Mouse (Mus musculus) kidney, embryonic 16.5 days (tissue): ENCODE data around the gene Eif2a. TPM values are rescaled to one million over a fixed set of nuclear protein-coding genes. Genes with fewer than 3 reads are reported as not detected.

Experiments used
- ATAC-seq: fragments of 200-750 bp; cut with Nextera tagmentation; 2 replicates; pipeline ENCODE4 v1.8.0; 2017; ENCODE audit warnings: moderate TSS enrichment; ENCODE audit not compliant: low FRiP score, low TSS enrichment
- H3K27ac ChIP-seq: fragments of 300-500 bp; sonication (generic); 2 replicates; pipeline ENCODE4 v1.5.1; 2014; ENCODE audit warnings: low read length
- H3K27me3 ChIP-seq: fragments of 300-500 bp; sonication (generic); 2 replicates; pipeline ENCODE4 v1.6.1; 2014; ENCODE audit warnings: low read length, control low read depth, mixed read lengths; ENCODE audit not compliant: insufficient read depth
- H3K36me3 ChIP-seq: fragments of 300-500 bp; sonication (generic); 2 replicates; pipeline ENCODE4 v1.6.1; 2014; ENCODE audit warnings: low read length, control low read depth, mixed read lengths; ENCODE audit not compliant: insufficient read depth
- H3K4me1 ChIP-seq: fragments of 300-500 bp; sonication (generic); 2 replicates; pipeline ENCODE4 v1.6.1; 2014; ENCODE audit warnings: low read length, control low read depth, mixed read lengths; ENCODE audit not compliant: insufficient read depth
- H3K4me2 ChIP-seq: fragments of 300-500 bp; sonication (generic); replicated peaks from 2 replicates; pipeline ENCODE4 v1.6.1; 2014; ENCODE audit warnings: low read depth, low read length
- H3K4me3 ChIP-seq: fragments of 300-500 bp; sonication (generic); 2 replicates; pipeline ENCODE4 v1.5.1; 2014; ENCODE audit warnings: mild to moderate bottlenecking, low read length
- H3K9ac ChIP-seq: fragments of 300-500 bp; sonication (generic); replicated peaks from 2 replicates; pipeline ENCODE4 v1.6.1; 2014; ENCODE audit warnings: low read length
- H3K9me3 ChIP-seq: fragments of 300-500 bp; sonication (generic); 2 replicates; pipeline ENCODE4 v1.6.1; 2016; ENCODE audit warnings: low read length, control low read depth
- WGBS: fragments of 180-500 bp; shearing (Covaris S2); extraction: QIAGEN DNeasy Blood & Tissue Kit; methylation state at CpG from one replicate; pipeline ENCODE4 v1.1.7; 2014; 5-methylcytosine and 5-hydroxymethylcytosine counted together
- polyA plus RNA-seq: library from polyadenylated mRNA; unstranded; fragments of >200 nt; fragmentation: Nextera tagmentation; extraction: Ambion mirVana; gene quantifications from 2 replicates; pipeline ENCODE4 v1.2.1, GENCODE M21; 2015

Gene Eif2a
- polyA plus RNA-seq: 54.5 and 55.5 TPM in 2 replicates

- under 1% methylated on average over 53 of the region's 57 CpGs for WGBS
- no peaks in the 10 kb centered on the region for H3K9me3 ChIP-seq
- H3K27ac ChIP-seq: peak within 1 kb of the TSS; percentile 95
- H3K4me3 ChIP-seq: peak within 1 kb of the TSS; percentile 98
- no peaks in the 10 kb centered on the region for H3K27me3 ChIP-seq
- peaks cover 15% of the 10 kb centered on the region for H3K36me3 ChIP-seq
- peak; percentile 99 for ATAC-seq
- peaks cover 11% of the 10 kb centered on the region for H3K4me1 ChIP-seq
- peak within 1 kb of the TSS; percentile 85 for H3K4me2 ChIP-seq
- H3K9ac ChIP-seq: peak within 1 kb of the TSS; percentile 98
Measured at GRCm38 (mm10) chr3:58525652-58526407, at the start of gene Eif2a, which contains the start of gene Serp1. Eif2a (plus strand) TSS chr3:58525821. Serp1 (minus strand) TSS chr3:58525892.

DNA sequence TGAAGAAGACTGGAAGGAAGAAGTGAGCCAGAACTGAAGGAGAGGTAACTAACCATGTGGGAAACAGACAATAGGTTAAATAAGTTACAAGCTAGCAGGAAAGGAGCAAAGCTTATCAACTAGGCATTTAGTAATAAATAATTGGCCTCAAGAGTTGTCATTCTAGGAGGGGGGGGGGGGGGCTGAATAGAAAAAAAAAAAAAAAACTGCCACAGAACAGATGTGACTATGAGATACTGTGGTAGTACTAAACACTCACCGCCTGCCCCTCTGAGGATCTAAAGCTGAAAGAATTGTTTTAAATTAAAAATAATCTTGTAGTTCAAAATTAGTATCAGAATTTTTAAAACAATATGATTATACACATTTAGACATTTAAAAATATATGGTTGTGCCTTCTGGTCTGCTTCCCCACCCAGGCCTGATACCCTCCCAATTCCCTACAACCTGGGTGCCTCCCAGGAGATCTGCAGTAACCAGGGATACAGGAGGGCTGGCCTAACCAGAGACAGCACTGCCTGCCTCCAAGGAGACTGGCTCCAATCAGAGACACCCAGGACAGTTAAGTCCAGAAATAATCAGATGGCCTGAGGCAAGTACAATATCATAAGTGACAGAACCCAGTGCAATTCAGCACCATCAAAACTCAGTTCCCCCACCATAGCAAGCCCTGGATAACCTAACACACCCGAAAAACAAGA is 46.7 kb upstream of the Eif2a start:
- Histone ChIP-seq H3K9ac (no peak overlapping the region), H3K27me3 (no peaks in the 10 kb centered on the region), H3K4me1 (no peaks in the 10 kb centered on the region), H3K4me2 (no peak overlapping the region), H3K9me3 (no peaks in the 10 kb centered on the region), H3K4me3 (no peak overlapping the region), H3K36me3 (no peaks in the 10 kb centered on the region), H3K27ac (no peak overlapping the region)
- 94% methylated on average over 2 of the region's 2 CpGs for WGBS
- no peak for ATAC-seq

GRCm38 (mm10) chr3:58485883-58486282 is 39.7 kb upstream of the Eif2a start:
- no peak overlapping the region for H3K9ac ChIP-seq
- no peak overlapping the region for H3K4me3 ChIP-seq
- H3K36me3 ChIP-seq: no peaks in the 10 kb centered on the region
- 72% methylated on average over 7 of the region's 7 CpGs for WGBS
- no peaks in the 10 kb centered on the region for H3K4me1 ChIP-seq
- no peak overlapping the region for H3K27ac ChIP-seq
- H3K4me2 ChIP-seq: no peak overlapping the region
- H3K9me3 ChIP-seq: peaks cover 2% of the 10 kb centered on the region; the same call in 1 of the 2 replicates
- H3K27me3 ChIP-seq: no peaks in the 10 kb centered on the region
- no peak for ATAC-seq

DNA sequence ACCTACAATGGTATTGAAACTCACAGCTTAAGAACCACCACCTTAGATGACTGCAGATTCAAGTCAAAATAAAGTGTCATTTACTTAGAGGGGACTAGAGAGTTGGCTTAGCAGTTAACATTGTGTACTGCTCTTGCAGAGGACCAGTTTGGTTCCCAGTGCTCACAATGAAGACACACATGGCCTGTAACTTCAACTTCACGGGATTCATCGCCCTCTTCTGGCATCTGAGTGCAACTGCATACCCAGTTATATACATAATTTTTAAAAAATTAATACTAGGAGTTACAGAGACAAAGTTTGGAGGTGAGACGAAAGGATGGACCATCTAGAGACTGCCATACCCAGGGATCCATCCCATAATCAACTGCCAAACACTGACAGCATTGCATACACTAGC is 38.5 kb upstream of the Eif2a start:
- Histone ChIP-seq H3K4me3 (no peak overlapping the region), H3K9ac (no peak overlapping the region), H3K27ac (no peak overlapping the region), H3K9me3 (peaks cover 2% of the 10 kb centered on the region; the same call in 1 of the 2 replicates), H3K36me3 (no peaks in the 10 kb centered on the region), H3K4me2 (no peak overlapping the region), H3K4me1 (no peaks in the 10 kb centered on the region), H3K27me3 (no peaks in the 10 kb centered on the region)
- ATAC-seq: no peak
- 82% methylated on average over 3 of the region's 3 CpGs for WGBS

DNA sequence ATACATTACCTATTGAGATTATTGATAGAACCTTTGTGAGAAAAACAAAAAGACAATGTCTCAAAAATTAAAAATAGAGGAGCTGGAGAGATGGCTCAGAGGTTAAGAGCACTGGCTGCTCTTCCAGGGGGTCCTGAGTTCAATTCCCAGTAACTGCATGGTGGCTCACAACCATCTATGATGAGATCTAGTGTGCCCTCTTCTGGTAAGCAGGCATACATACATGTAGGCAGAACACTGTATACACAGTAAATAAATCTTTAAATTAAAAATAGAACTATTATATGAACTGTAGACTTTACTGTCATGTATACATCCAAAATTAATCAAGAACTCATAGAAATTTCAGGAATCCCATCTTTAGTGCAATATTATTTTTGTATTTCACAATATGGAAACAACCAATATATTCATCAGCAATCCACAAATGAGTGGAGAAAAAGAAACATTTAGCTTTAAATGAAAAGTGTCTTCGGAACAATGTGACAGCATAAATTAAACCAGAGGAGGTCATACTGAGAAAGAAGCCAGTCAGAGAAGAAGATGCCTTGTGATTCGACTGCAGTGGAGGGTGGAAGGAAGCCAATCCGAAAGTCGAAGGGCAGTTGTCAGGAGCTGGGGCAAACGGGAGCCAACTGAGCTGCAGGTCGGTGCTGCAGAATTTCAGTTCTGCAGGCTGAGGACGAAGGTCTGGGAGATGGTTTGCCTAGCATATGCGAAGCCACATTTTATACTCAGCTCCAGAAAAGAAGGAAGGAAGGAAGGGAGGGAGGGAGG is 37.4 kb upstream of the Eif2a start:
- no peak for ATAC-seq
- Histone ChIP-seq H3K9me3 (peaks cover 2% of the 10 kb centered on the region; the same call in 1 of the 2 replicates), H3K4me3 (no peak overlapping the region), H3K9ac (no peak overlapping the region), H3K4me1 (no peaks in the 10 kb centered on the region), H3K36me3 (no peaks in the 10 kb centered on the region), H3K27ac (no peak overlapping the region), H3K4me2 (no peak overlapping the region), H3K27me3 (no peaks in the 10 kb centered on the region)
- 74% methylated on average over 7 of the region's 8 CpGs for WGBS

DNA sequence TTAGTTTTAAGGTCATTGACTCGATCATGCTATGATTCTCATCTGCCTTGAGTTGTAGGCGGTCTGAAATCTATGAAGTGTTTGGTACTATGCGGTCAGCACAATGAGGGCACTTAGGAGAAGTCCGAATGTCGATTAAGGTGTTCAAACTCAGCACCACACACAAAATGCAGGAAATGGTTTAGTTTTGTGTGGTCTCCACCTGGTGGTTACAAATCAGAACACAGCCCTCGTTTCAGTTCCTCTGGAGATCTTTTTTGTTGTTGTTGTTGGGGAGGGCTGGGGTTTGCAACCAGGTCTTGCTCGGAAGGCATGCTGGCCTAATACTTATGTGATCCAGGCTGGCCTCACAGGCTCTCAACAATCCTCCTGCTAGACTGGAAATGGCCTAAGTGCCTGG is 34.8 kb upstream of the Eif2a start:
- no peak overlapping the region for H3K9ac ChIP-seq
- H3K4me2 ChIP-seq: no peak overlapping the region
- WGBS: 77% methylated on average over 7 of the region's 7 CpGs
- H3K4me1 ChIP-seq: no peaks in the 10 kb centered on the region
- H3K9me3 ChIP-seq: peaks cover 2% of the 10 kb centered on the region; the same call in 1 of the 2 replicates
- no peak for ATAC-seq
- no peak overlapping the region for H3K4me3 ChIP-seq
- H3K27me3 ChIP-seq: no peaks in the 10 kb centered on the region
- no peaks in the 10 kb centered on the region for H3K36me3 ChIP-seq
- no peak overlapping the region for H3K27ac ChIP-seq

GRCm38 (mm10) chr3:58493621-58494020 is 32.0 kb upstream of the Eif2a start:
- H3K27ac ChIP-seq: no peak overlapping the region
- H3K36me3 ChIP-seq: no peaks in the 10 kb centered on the region
- H3K4me2 ChIP-seq: no peak overlapping the region
- WGBS: 85% methylated on average over 4 of the region's 4 CpGs
- H3K9me3 ChIP-seq: no peaks in the 10 kb centered on the region
- ATAC-seq: no peak
- H3K27me3 ChIP-seq: no peaks in the 10 kb centered on the region
- no peak overlapping the region for H3K4me3 ChIP-seq
- H3K9ac ChIP-seq: no peak overlapping the region
- no peaks in the 10 kb centered on the region for H3K4me1 ChIP-seq

GRCm38 (mm10) chr3:58501961-58502360 is 23.7 kb upstream of the Eif2a start:
- H3K27me3 ChIP-seq: no peaks in the 10 kb centered on the region
- H3K36me3 ChIP-seq: no peaks in the 10 kb centered on the region
- WGBS: 66% methylated on average over 2 of the region's 2 CpGs
- no peaks in the 10 kb centered on the region for H3K9me3 ChIP-seq
- no peaks in the 10 kb centered on the region for H3K4me1 ChIP-seq
- H3K9ac ChIP-seq: no peak overlapping the region
- H3K4me3 ChIP-seq: no peak overlapping the region
- no peak overlapping the region for H3K4me2 ChIP-seq
- ATAC-seq: no peak
- no peak overlapping the region for H3K27ac ChIP-seq

GRCm38 (mm10) chr3:58503720-58504333 is 21.8 kb upstream of the Eif2a start:
- 59% methylated on average over 3 of the region's 3 CpGs for WGBS
- no peak for ATAC-seq
- Histone ChIP-seq H3K27me3 (no peaks in the 10 kb centered on the region), H3K36me3 (no peaks in the 10 kb centered on the region), H3K9me3 (no peaks in the 10 kb centered on the region), H3K4me3 (no peak overlapping the region), H3K27ac (no peak overlapping the region), H3K9ac (no peak overlapping the region), H3K4me1 (no peaks in the 10 kb centered on the region), H3K4me2 (no peak overlapping the region)
